Mouse (Mus musculus) heart, embryonic 13.5 days (tissue): Measurements from ENCODE around the gene Mok. TPM values are rescaled to one million over a fixed set of nuclear protein-coding genes. Genes with fewer than 3 reads are reported as not detected.

Source experiments
- ATAC-seq: fragments of 200-750 bp; cut with Nextera tagmentation; 2 replicates; pipeline ENCODE4 v1.8.0; 2017; ENCODE audit warnings: moderate TSS enrichment; ENCODE audit not compliant: insufficient number of reproducible peaks, low FRiP score, low TSS enrichment; ENCODE audit errors: extremely low read depth
- H3K27ac ChIP-seq: fragments of 300-500 bp; sonication (generic); replicated peaks from 2 replicates; pipeline ENCODE4 v1.5.1; 2015; ENCODE audit warnings: moderate library complexity, mild to moderate bottlenecking, inconsistent platforms
- H3K27me3 ChIP-seq: fragments of 300-500 bp; sonication (generic); replicated peaks from 2 replicates; pipeline ENCODE4 v1.6.1; 2015; ENCODE audit warnings: mild to moderate bottlenecking, inconsistent platforms
- H3K36me3 ChIP-seq: fragments of 300-500 bp; sonication (generic); 2 replicates; pipeline ENCODE4 v1.6.1; 2015; ENCODE audit warnings: mild to moderate bottlenecking, inconsistent platforms
- H3K4me1 ChIP-seq: fragments of 300-500 bp; sonication (generic); 2 replicates; pipeline ENCODE4 v1.6.1; 2015; ENCODE audit warnings: inconsistent platforms
- H3K4me2 ChIP-seq: fragments of 300-500 bp; sonication (generic); 2 replicates; pipeline ENCODE4 v1.6.1; 2015; ENCODE audit warnings: inconsistent platforms, mild to moderate bottlenecking, moderate library complexity
- H3K4me3 ChIP-seq: fragments of 300-500 bp; sonication (generic); 2 replicates; pipeline ENCODE4 v1.5.1; 2015; ENCODE audit warnings: moderate library complexity, mild to moderate bottlenecking, inconsistent platforms
- H3K9ac ChIP-seq: fragments of 300-500 bp; sonication (generic); 2 replicates; pipeline ENCODE4 v1.6.1; 2015; ENCODE audit warnings: inconsistent platforms, mild to moderate bottlenecking, moderate library complexity
- H3K9me3 ChIP-seq: fragments of 300-500 bp; sonication (generic); 2 replicates; pipeline ENCODE4 v1.6.1; 2016; ENCODE audit warnings: inconsistent platforms
- WGBS: fragments of 180-500 bp; shearing (Covaris S2); methylation state at CpG from one replicate; pipeline ENCODE4 v1.1.7; 2015; ENCODE audit warnings: mixed read lengths; 5-methylcytosine and 5-hydroxymethylcytosine counted together
- polyA plus RNA-seq: library from polyadenylated mRNA; unstranded; fragments of >200 nt; fragmentation: Nextera tagmentation; extraction: Ambion mirVana; gene quantifications from 2 replicates; pipeline ENCODE4 v1.2.1, GENCODE M21; 2015

Mok gene
- polyA plus RNA-seq, 1 experiment from 2014 or later, result 3.5 TPM

- ATAC-seq, result no peak
- no peaks in the 10 kb centered on the region for H3K9me3 ChIP-seq
- H3K4me1 ChIP-seq, result peaks cover 24% of the 10 kb centered on the region
- H3K4me3 ChIP-seq, result no peak overlapping the region
- H3K9ac ChIP-seq, result no peak overlapping the region
- no peak overlapping the region for H3K27ac ChIP-seq
- H3K27me3 ChIP-seq, result no peaks in the 10 kb centered on the region
- whole genome bisulfite sequencing, result 50% methylated on average over 1 of the region's 1 CpGs
- no peak overlapping the region for H3K4me2 ChIP-seq
- peaks cover 48% of the 10 kb centered on the region for H3K36me3 ChIP-seq
Observed at GRCm38 (mm10) chr12:110782278-110782677, 58.5 kb downstream of the Mok start.

GRCm38 (mm10) chr12:110781181-110781580 lies 59.6 kb downstream of the Mok start:
- H3K4me3 ChIP-seq, result no peak overlapping the region

GRCm38 (mm10) chr12:110779296-110779695 lies 61.4 kb downstream of the Mok start:
- no peak for ATAC-seq
- H3K9me3 ChIP-seq, result no peaks in the 10 kb centered on the region
- H3K4me1 ChIP-seq, result peaks cover 36% of the 10 kb centered on the region
- H3K4me2 ChIP-seq, result no peak overlapping the region
- H3K27ac ChIP-seq, result no peak overlapping the region
- H3K9ac ChIP-seq, result no peak overlapping the region
- H3K36me3 ChIP-seq, result peaks cover 38% of the 10 kb centered on the region
- no peak overlapping the region for H3K4me3 ChIP-seq
- no peaks in the 10 kb centered on the region for H3K27me3 ChIP-seq
- 68% methylated on average over 7 of the region's 7 CpGs for WGBS

More at GRCm38 (mm10) chr12:110781181-110781580, 59.6 kb downstream of the Mok start:
- Histone ChIP-seq H3K9me3 (no peaks in the 10 kb centered on the region), H3K27ac (no peak overlapping the region), H3K4me1 (peaks cover 27% of the 10 kb centered on the region), H3K27me3 (no peaks in the 10 kb centered on the region), H3K4me2 (no peak overlapping the region), H3K36me3 (peaks cover 48% of the 10 kb centered on the region), H3K9ac (no peak overlapping the region)
- ATAC-seq, result no peak
- 79% methylated on average over 8 of the region's 8 CpGs for WGBS

GRCm38 (mm10) chr12:110777853-110778252 lies 62.9 kb downstream of the Mok start:
- no peak overlapping the region; the same call in 1 of the 2 replicates for H3K27ac ChIP-seq
- 77% methylated on average over 5 of the region's 5 CpGs for WGBS
- H3K36me3 ChIP-seq, result peaks cover 29% of the 10 kb centered on the region
- no peak overlapping the region for H3K4me3 ChIP-seq
- no peaks in the 10 kb centered on the region for H3K9me3 ChIP-seq
- H3K4me1 ChIP-seq, result peaks cover 34% of the 10 kb centered on the region
- no peak overlapping the region for H3K9ac ChIP-seq
- ATAC-seq, result no peak
- no peak overlapping the region for H3K4me2 ChIP-seq
- H3K27me3 ChIP-seq, result no peaks in the 10 kb centered on the region

- H3K27ac ChIP-seq, result peak overlapping the region; percentile 37; the same call in 1 of the 2 replicates
- H3K9ac ChIP-seq, result no peak overlapping the region
- H3K9me3 ChIP-seq, result no peaks in the 10 kb centered on the region
- H3K4me1 ChIP-seq, result peaks cover 35% of the 10 kb centered on the region
- peaks cover 16% of the 10 kb centered on the region for H3K36me3 ChIP-seq
- no peak overlapping the region for H3K4me2 ChIP-seq
- no peaks in the 10 kb centered on the region for H3K27me3 ChIP-seq
- WGBS, result 59% methylated on average over 5 of the region's 5 CpGs
- no peak overlapping the region for H3K4me3 ChIP-seq
- ATAC-seq, result no peak
Observed at GRCm38 (mm10) chr12:110775628-110776426, 64.9 kb downstream of the Mok start.

GRCm38 (mm10) chr12:110771961-110772360 lies 68.8 kb downstream of the Mok start:
- H3K27me3 ChIP-seq, result no peaks in the 10 kb centered on the region
- H3K36me3 ChIP-seq, result no peaks in the 10 kb centered on the region
- H3K4me2 ChIP-seq, result no peak overlapping the region
- no peak overlapping the region for H3K27ac ChIP-seq
- WGBS, result 94% methylated on average over 6 of the region's 6 CpGs
- no peaks in the 10 kb centered on the region for H3K9me3 ChIP-seq
- no peak overlapping the region for H3K4me3 ChIP-seq
- ATAC-seq, result no peak
- H3K4me1 ChIP-seq, result peaks cover 42% of the 10 kb centered on the region
- no peak overlapping the region for H3K9ac ChIP-seq

GRCm38 (mm10) chr12:110770479-110771247 lies 70.1 kb downstream of the Mok start:
- no peaks in the 10 kb centered on the region for H3K9me3 ChIP-seq
- no peak overlapping the region for H3K4me3 ChIP-seq
- ATAC-seq, result no peak
- H3K9ac ChIP-seq, result no peak overlapping the region
- no peak overlapping the region for H3K4me2 ChIP-seq
- H3K4me1 ChIP-seq, result peaks cover 38% of the 10 kb centered on the region
- H3K27me3 ChIP-seq, result no peaks in the 10 kb centered on the region
- H3K36me3 ChIP-seq, result no peaks in the 10 kb centered on the region
- H3K27ac ChIP-seq, result no peak overlapping the region
- 84% methylated on average over 10 of the region's 10 CpGs for WGBS

GRCm38 (mm10) chr12:110769660-110770297 lies 71.0 kb downstream of the Mok start:
- no peak overlapping the region for H3K4me3 ChIP-seq
- H3K27ac ChIP-seq, result no peak overlapping the region
- H3K4me1 ChIP-seq, result peaks cover 41% of the 10 kb centered on the region
- whole genome bisulfite sequencing, result 61% methylated on average over 6 of the region's 6 CpGs
- no peaks in the 10 kb centered on the region for H3K27me3 ChIP-seq
- ATAC-seq, result no peak
- 0 out of 2 replicates have a peak overlapping the region, but pooled peaks have one; percentile 7 for H3K9ac ChIP-seq
- no peaks in the 10 kb centered on the region for H3K9me3 ChIP-seq
- no peaks in the 10 kb centered on the region for H3K36me3 ChIP-seq
- no peak overlapping the region for H3K4me2 ChIP-seq

GRCm38 (mm10) chr12:110768562-110768961 lies 72.2 kb downstream of the Mok start:
- Histone ChIP-seq H3K27me3 (no peaks in the 10 kb centered on the region), H3K4me3 (no peak overlapping the region), H3K27ac (no peak overlapping the region), H3K36me3 (no peaks in the 10 kb centered on the region), H3K9me3 (no peaks in the 10 kb centered on the region), H3K4me2 (no peak overlapping the region), H3K9ac (no peak overlapping the region), H3K4me1 (peaks cover 47% of the 10 kb centered on the region)
- no peak for ATAC-seq

- no peak for ATAC-seq
- Histone ChIP-seq H3K9ac (no peak overlapping the region), H3K27ac (no peak overlapping the region), H3K9me3 (no peaks in the 10 kb centered on the region), H3K36me3 (no peaks in the 10 kb centered on the region), H3K4me2 (no peak overlapping the region), H3K27me3 (no peaks in the 10 kb centered on the region), H3K4me3 (no peak overlapping the region), H3K4me1 (peaks cover 36% of the 10 kb centered on the region)
- 87% methylated on average over 5 of the region's 5 CpGs for WGBS
Observed at GRCm38 (mm10) chr12:110764531-110764930, 76.2 kb downstream of the Mok start.

GRCm38 (mm10) chr12:110762321-110762720 lies 78.4 kb downstream of the Mok start:
- no peak overlapping the region for H3K9ac ChIP-seq
- no peaks in the 10 kb centered on the region for H3K27me3 ChIP-seq
- H3K36me3 ChIP-seq, result no peaks in the 10 kb centered on the region; the same call in 1 of the 2 replicates
- no peaks in the 10 kb centered on the region for H3K9me3 ChIP-seq
- no peak overlapping the region for H3K27ac ChIP-seq
- peaks cover 24% of the 10 kb centered on the region for H3K4me1 ChIP-seq
- no peak for ATAC-seq
- H3K4me3 ChIP-seq, result no peak overlapping the region
- WGBS, result 77% methylated on average over 2 of the region's 2 CpGs
- H3K4me2 ChIP-seq, result no peak overlapping the region
